Mouse (Mus musculus) liver, embryonic 15.5 days (tissue): ENCODE measurements around the gene Jdp2. TPM values are rescaled to one million over a fixed set of nuclear protein-coding genes. Genes with fewer than 3 reads are reported as not detected.
"Not testable (repeated sequence)": the region's sequence is repeated elsewhere in the genome, so short reads cannot be mapped to it uniquely, and the experiment has no call there.

Source experiments
- ATAC-seq: fragments of 200-750 bp; cut with Nextera tagmentation; 2 replicates; pipeline ENCODE4 v1.8.0; 2017; ENCODE audit warnings: moderate number of reproducible peaks, mild to moderate bottlenecking, moderate library complexity; ENCODE audit not compliant: insufficient read depth
- H3K27ac ChIP-seq: fragments of 300-500 bp; sonication (generic); replicated peaks from 2 replicates; pipeline ENCODE4 v1.5.1; 2015; ENCODE audit warnings: mild to moderate bottlenecking, inconsistent platforms
- H3K27me3 ChIP-seq: fragments of 300-500 bp; sonication (generic); 2 replicates; pipeline ENCODE4 v1.6.1; 2015; ENCODE audit warnings: mild to moderate bottlenecking, inconsistent platforms
- H3K36me3 ChIP-seq: fragments of 300-500 bp; sonication (generic); replicated peaks from 2 replicates; pipeline ENCODE4 v1.6.1; 2015; ENCODE audit warnings: moderate library complexity, mild to moderate bottlenecking, inconsistent platforms
- H3K4me1 ChIP-seq: fragments of 300-500 bp; sonication (generic); replicated peaks from 2 replicates; pipeline ENCODE4 v1.6.1; 2015; ENCODE audit warnings: inconsistent platforms
- H3K4me2 ChIP-seq: fragments of 300-500 bp; sonication (generic); 2 replicates; pipeline ENCODE4 v1.6.1; 2015; ENCODE audit warnings: moderate library complexity, mild to moderate bottlenecking, inconsistent platforms
- H3K4me3 ChIP-seq: fragments of 300-500 bp; sonication (generic); replicated peaks from 2 replicates; pipeline ENCODE4 v1.5.1; 2015; ENCODE audit warnings: mild to moderate bottlenecking, inconsistent platforms
- H3K9ac ChIP-seq: fragments of 300-500 bp; sonication (generic); 2 replicates; pipeline ENCODE4 v1.6.1; 2015; ENCODE audit warnings: moderate library complexity, mild to moderate bottlenecking, inconsistent platforms
- H3K9me3 ChIP-seq: fragments of 300-500 bp; sonication (generic); replicated peaks from 2 replicates; pipeline ENCODE4 v1.6.1; 2016; ENCODE audit warnings: inconsistent platforms
- WGBS: fragments of 180-500 bp; shearing (Covaris S2); methylation state at CpG from one replicate; pipeline ENCODE4 v1.1.7; 2015; ENCODE audit warnings: mixed read lengths; ENCODE audit not compliant: insufficient replicate concordance; 5-methylcytosine and 5-hydroxymethylcytosine counted together
- polyA plus RNA-seq: library from polyadenylated mRNA; unstranded; fragments of >200 nt; fragmentation: Nextera tagmentation; extraction: Ambion mirVana; gene quantifications from 2 replicates; pipeline ENCODE4 v1.2.1, GENCODE M21; 2015

The Jdp2 gene
- polyA plus RNA-seq, 1 experiment from 2014 or later, result 0.10 TPM

DNA sequence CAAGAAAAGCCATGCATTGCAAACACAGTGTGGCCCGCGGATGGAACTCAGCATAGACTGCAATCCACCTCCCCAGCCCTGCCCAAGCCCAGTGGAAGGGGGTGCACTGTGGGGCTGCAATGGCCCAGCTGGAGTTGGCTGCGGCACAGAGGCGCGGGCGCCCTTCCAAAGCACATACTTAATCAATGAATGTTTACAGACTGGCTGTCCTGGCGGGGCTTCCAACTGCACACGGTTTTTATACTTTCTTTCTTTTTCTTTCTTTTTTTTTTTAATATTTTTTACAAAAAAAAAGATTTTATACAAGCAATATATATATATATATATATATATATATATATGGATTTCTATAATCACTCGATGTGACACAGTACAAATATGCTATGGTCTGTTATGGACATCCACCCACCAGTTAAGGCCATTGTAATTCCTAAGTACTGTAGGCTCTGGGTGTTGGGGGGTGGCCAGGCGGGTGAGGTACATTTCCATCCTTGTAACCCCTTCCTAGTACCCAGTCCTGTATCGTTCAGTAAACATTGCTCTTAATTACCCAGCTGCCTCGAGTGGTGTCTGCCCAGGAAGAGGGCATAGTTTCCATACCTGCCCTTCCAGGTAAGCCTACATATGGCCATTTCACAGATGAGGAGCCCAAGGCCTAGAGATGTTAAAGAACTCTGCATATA lies 40.6 kb downstream of the Jdp2 start:
- H3K9me3 ChIP-seq, result no peaks in the 10 kb centered on the region
- no peaks in the 10 kb centered on the region for H3K27me3 ChIP-seq
- ATAC-seq, result no peak
- H3K27ac ChIP-seq, result no peak overlapping the region
- no peak overlapping the region for H3K9ac ChIP-seq
- 72% methylated on average over 12 of the region's 12 CpGs for WGBS
- no peaks in the 10 kb centered on the region for H3K36me3 ChIP-seq
- no peaks in the 10 kb centered on the region; the same call in 1 of the 2 replicates for H3K4me1 ChIP-seq
- H3K4me2 ChIP-seq, result no peak overlapping the region
- no peak overlapping the region for H3K4me3 ChIP-seq

DNA sequence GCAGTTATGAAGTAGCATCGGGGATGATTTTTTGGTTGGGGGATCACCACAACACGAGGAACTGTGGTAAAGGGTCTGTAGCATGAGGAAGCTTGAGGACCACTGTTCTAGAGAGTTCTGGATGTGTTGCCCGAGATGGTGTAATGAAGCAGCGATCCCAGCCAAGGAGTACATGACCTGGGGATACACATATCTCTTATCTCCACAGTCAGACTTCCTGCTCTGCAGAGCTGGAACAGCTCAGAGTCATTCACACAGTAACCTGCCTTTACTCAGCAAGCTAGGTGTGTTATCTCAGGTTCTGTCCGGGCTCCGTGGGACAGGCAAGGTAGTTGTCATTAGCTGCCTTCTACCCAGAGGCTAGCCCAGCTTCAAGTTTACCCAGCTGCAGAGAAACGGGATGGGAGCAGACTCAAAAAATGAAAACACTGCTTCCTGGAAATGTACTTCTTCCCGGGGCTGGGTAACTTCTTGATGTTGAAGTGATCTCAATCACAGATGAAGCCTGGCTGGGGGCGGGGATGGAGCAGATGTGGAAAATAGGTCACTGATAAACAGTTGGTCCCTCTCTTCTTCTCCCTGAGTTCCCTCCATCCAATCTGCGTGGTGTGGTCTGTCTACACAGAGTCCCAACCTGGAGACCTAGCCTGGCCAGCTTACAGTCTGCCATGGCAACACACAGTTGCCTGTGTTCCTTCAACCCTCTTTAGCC lies 42.2 kb downstream of the Jdp2 start:
- H3K27ac ChIP-seq, result no peak overlapping the region
- H3K9ac ChIP-seq, result no peak overlapping the region
- no peaks in the 10 kb centered on the region for H3K9me3 ChIP-seq
- 19% methylated on average over 10 of the region's 10 CpGs for WGBS
- no peak overlapping the region for H3K4me2 ChIP-seq
- ATAC-seq, result no peak
- no peaks in the 10 kb centered on the region for H3K27me3 ChIP-seq
- no peak overlapping the region for H3K4me3 ChIP-seq
- H3K36me3 ChIP-seq, result no peaks in the 10 kb centered on the region
- H3K4me1 ChIP-seq, result no peaks in the 10 kb centered on the region; the same call in 1 of the 2 replicates

DNA sequence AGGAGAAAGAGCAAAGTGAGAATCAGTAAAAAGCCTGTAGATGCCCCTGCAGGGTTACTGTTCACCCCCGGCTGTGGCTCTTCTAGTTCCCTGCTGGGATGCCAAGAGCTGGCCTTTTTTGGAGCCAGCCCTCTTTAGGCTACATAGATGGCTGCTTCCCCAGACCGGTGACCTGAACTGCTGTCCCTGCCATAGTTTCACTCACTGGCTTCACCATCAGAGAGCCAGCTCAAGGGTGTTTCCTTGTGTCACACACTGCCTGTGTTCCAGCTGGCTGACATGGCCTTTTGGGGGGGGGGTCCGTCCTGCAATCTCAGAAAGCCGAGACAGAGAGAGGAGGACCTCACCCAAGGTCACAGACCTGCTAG lies 42.7 kb downstream of the Jdp2 start:
- no peak overlapping the region for H3K4me2 ChIP-seq
- ATAC-seq, result no peak
- H3K4me1 ChIP-seq, result no peaks in the 10 kb centered on the region; the same call in 1 of the 2 replicates
- no peaks in the 10 kb centered on the region for H3K36me3 ChIP-seq
- H3K4me3 ChIP-seq, result no peak overlapping the region
- no peak overlapping the region for H3K9ac ChIP-seq
- WGBS, result 57% methylated on average over 4 of the region's 4 CpGs
- no peak overlapping the region for H3K27ac ChIP-seq
- H3K27me3 ChIP-seq, result no peaks in the 10 kb centered on the region
- H3K9me3 ChIP-seq, result no peaks in the 10 kb centered on the region

DNA sequence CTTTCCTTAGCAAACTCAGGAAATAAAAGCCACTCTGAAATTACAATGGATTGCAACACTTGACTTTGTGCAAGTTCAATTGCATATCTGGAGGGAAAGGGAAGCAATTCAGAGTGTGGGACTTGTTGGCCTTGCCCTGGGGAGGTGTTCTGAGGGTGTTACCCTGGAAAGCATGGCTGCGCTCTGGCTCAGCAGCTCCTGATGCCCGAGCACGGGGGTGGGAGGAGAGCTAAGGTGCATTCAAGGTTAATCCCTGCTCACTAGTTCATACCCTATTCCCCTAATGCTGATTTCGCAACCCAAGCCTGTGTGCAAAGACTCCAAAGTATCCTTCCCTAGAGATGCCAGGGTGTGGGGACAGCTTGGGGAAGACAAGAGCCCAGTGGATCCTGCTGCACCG lies 44.9 kb downstream of the Jdp2 start:
- H3K9ac ChIP-seq, result no peak overlapping the region
- WGBS, result 62% methylated on average over 5 of the region's 5 CpGs
- H3K4me2 ChIP-seq, result no peak overlapping the region
- no peak overlapping the region for H3K27ac ChIP-seq
- no peaks in the 10 kb centered on the region for H3K9me3 ChIP-seq
- no peaks in the 10 kb centered on the region; the same call in 1 of the 2 replicates for H3K4me1 ChIP-seq
- H3K27me3 ChIP-seq, result no peaks in the 10 kb centered on the region
- ATAC-seq, result no peak
- no peaks in the 10 kb centered on the region for H3K36me3 ChIP-seq
- no peak overlapping the region for H3K4me3 ChIP-seq

DNA sequence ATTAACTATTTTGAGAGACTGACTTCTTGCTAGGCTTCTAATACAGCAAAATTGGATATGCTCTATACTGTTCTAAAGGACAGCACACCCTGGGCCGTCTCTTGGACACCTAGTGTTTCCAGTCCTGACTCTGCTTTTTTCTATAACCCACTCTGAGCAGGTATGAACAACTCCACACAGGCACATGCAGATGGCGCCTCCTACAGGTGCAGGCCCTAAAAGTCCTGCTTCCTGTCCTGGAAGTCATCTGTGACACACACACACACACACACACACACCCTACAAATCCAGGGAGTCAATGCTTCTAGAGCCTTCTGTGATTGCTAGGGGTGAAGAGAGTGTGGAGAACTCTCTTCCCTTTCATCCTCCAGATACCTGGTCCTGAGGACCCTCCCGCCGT lies 46.8 kb downstream of the Jdp2 start:
- WGBS, result 63% methylated on average over 4 of the region's 4 CpGs
- H3K4me3 ChIP-seq, result no peak overlapping the region
- no peaks in the 10 kb centered on the region; the same call in 1 of the 2 replicates for H3K4me1 ChIP-seq
- ATAC-seq, result no peak
- H3K36me3 ChIP-seq, result no peaks in the 10 kb centered on the region
- no peak overlapping the region for H3K27ac ChIP-seq
- H3K27me3 ChIP-seq, result no peaks in the 10 kb centered on the region
- no peak overlapping the region for H3K9ac ChIP-seq
- H3K9me3 ChIP-seq, result no peaks in the 10 kb centered on the region
- H3K4me2 ChIP-seq, result no peak overlapping the region

DNA sequence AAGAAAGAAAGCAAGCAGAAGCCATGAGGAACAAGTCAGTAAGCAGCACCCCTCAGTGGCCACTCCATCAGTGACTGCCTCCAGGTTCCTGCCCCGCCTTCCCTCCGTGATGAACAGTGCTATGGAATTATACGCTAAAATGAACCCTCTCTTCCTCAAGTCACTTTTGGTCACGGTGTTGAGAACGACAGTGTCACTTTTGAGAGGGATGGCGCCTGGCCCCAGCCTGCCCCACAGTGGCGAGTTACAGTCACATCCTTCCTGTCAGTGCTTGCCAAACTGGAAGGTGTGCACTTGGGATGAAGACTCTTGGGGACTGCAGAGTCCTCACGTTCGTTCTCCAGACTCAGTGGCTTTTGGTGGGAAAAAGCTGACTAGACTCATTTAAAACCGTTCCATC lies 48.5 kb downstream of the Jdp2 start:
- Histone ChIP-seq H3K4me1 (no peaks in the 10 kb centered on the region; the same call in 1 of the 2 replicates), H3K9me3 (no peaks in the 10 kb centered on the region), H3K27me3 (no peaks in the 10 kb centered on the region), H3K27ac (peak overlapping the region; percentile 14; the same call in 1 of the 2 replicates), H3K4me2 (0 out of 2 replicates have a peak overlapping the region, but pooled peaks have one; percentile 13), H3K9ac (no peak overlapping the region), H3K36me3 (no peaks in the 10 kb centered on the region), H3K4me3 (no peak overlapping the region)
- 22% methylated on average over 10 of the region's 10 CpGs for WGBS
- ATAC-seq, result no peak

DNA sequence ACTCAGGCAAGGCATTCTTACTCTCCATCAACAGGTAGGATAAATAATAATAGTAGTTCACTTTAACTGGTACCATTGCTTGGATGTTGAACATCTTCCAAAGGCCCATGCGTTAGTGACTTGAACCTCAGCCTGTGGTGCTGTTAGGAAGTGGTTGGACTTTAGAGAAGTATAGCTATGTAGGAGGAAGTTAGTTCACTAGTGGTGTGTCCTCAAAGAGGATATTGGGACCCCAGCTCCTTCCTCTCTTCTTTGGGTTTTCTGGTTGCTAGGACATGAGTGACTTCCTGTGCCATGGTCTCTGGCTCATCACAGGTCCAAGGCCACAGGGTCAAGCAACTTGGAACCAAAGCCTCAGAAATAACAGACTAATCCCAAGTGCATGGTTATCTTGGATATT lies 49.1 kb downstream of the Jdp2 start:
- no peak for ATAC-seq
- H3K36me3 ChIP-seq, result no peaks in the 10 kb centered on the region
- no peak overlapping the region for H3K4me3 ChIP-seq
- H3K9me3 ChIP-seq, result no peaks in the 10 kb centered on the region
- H3K27me3 ChIP-seq, result no peaks in the 10 kb centered on the region
- peak overlapping the region; percentile 14; the same call in 1 of the 2 replicates for H3K27ac ChIP-seq
- H3K4me1 ChIP-seq, result no peaks in the 10 kb centered on the region; the same call in 1 of the 2 replicates
- peak overlapping the region; percentile 13; the same call in 1 of the 2 replicates for H3K4me2 ChIP-seq
- WGBS, result 15% methylated on average over 1 of the region's 1 CpGs
- no peak overlapping the region for H3K9ac ChIP-seq

DNA sequence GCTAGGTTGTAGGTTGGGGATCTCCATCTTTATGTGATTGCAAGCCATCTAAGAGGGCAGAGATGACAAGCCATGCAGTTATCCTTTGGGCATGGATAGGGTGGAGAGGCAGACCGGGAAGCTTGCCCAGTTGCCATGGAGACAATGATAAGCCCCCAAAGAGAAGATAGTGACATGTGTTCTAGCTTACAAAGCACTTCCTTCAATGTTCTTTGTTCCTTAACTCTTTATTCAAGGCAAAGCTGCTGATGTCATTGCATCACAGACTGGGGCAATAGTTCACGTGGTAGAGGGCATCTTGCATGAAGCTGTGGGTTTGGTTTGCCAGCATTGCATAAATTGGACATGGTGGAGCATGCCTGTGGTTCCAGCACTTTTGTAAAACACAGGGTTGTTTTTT lies 60.5 kb downstream of the Jdp2 start:
- Histone ChIP-seq H3K36me3 (no peaks in the 10 kb centered on the region), H3K27ac (no peak overlapping the region), H3K9me3 (no peaks in the 10 kb centered on the region), H3K4me3 (no peak overlapping the region), H3K4me2 (no peak overlapping the region), H3K4me1 (no peaks in the 10 kb centered on the region), H3K9ac (no peak overlapping the region), H3K27me3 (no peaks in the 10 kb centered on the region)
- WGBS, result 11% methylated on average over 2 of the region's 2 CpGs
- ATAC-seq, result no peak

DNA sequence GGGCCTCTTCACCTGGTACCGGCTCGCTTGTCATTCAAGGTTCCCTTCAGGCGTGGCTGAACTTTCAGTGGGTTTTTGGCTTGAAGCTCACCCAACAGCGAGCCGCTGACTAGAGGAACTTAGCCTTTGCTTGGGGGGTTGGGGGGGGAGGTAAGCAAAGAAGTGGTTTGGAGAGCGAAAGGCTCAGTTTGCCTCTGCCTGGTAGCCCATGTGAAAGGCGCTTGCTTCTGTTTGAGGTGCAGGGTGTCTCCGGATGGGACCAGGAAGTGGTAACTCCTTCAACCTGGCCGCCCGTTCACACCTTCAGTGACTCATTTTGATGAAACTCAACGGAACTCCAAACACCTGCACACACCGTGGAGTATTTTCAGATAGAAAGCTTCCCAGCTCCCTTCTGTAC lies 62.0 kb downstream of the Jdp2 start:
- no peaks in the 10 kb centered on the region for H3K9me3 ChIP-seq
- H3K9ac ChIP-seq, result no peak overlapping the region
- H3K27me3 ChIP-seq, result peaks cover 3% of the 10 kb centered on the region; the same call in 1 of the 2 replicates
- no peak for ATAC-seq
- no peaks in the 10 kb centered on the region for H3K36me3 ChIP-seq
- 59% methylated on average over 12 of the region's 12 CpGs for WGBS
- H3K4me1 ChIP-seq, result no peaks in the 10 kb centered on the region
- no peak overlapping the region for H3K4me2 ChIP-seq
- no peak overlapping the region for H3K4me3 ChIP-seq
- no peak overlapping the region for H3K27ac ChIP-seq

DNA sequence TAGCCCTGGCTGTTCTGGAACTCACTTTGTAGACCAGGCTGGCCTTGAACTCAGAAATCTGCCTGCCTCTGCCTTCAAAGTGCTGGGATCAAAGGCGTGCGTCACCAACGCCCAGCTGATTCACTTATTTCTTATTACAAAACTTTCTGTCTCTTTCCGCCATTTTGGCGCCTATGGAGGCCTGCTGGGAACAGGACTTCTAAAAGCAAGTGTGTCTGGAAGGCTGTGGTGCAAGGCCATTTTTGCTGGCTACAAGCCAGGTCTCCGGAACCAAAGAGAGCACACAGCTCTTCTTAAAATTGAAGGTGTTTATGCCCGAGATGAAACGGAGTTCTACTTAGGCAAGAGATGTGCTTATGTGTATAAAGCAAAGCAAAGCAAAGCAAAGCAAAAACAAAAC lies 63.4 kb downstream of the Jdp2 start:
- not testable (repeated sequence) for ATAC-seq, H3K27me3 ChIP-seq, H3K9me3 ChIP-seq, H3K27ac ChIP-seq, H3K4me3 ChIP-seq, H3K36me3 ChIP-seq, H3K9ac ChIP-seq, H3K4me1 ChIP-seq, H3K4me2 ChIP-seq
- 73% methylated on average over 8 of the region's 8 CpGs for WGBS

DNA sequence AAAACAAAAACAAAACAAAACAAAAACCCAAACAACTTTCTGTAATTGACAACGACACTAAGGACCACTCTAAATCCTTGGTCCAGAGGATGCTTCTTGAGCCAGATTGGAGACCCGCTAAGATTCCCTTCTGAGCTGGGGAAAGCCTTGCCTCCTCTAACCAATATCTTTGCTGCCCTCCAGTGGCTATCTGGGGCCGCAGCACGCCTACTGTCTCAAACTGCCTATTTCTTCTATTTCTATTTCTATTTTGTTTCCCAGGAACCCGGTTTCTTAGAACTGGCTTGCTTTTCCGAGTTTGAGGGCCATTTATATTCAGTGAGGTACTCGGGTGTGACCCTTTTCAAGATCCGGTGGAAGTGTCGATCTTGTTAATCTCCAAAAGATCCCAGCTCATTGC lies 64.1 kb downstream of the Jdp2 start:
- Histone ChIP-seq H3K9ac (no peak overlapping the region), H3K9me3 (no peaks in the 10 kb centered on the region), H3K27ac (no peak overlapping the region), H3K4me3 (no peak overlapping the region), H3K36me3 (no peaks in the 10 kb centered on the region), H3K4me1 (no peaks in the 10 kb centered on the region), H3K4me2 (no peak overlapping the region), H3K27me3 (peaks cover 3% of the 10 kb centered on the region; the same call in 1 of the 2 replicates)
- no peak for ATAC-seq
- WGBS, result 6% methylated on average over 9 of the region's 9 CpGs
